Mouse (Mus musculus) CH12.LX (cell line): ENCODE results near the gene Ptchd4.

ENCODE experiments used
- CHD1 ChIP-seq: IDR thresholded peaks from 2 replicates; pipeline ENCODE4 v1.6.1; 2012; ENCODE audit warnings: low read depth, low read length, improper control_type of control experiment, inconsistent platforms
- CTCF ChIP-seq, 2 experiments: IDR thresholded peaks in 1 of 2; conservative IDR thresholded peaks in 1 of 2; 2 replicates each; pipeline ENCODE4 v1.5.1; 2011 to 2012; ENCODE audit warnings: low read depth in 2 of 2, low read length in 2 of 2, improper control_type of control experiment in 1 of 2, inconsistent platforms in 1 of 2, mild to moderate bottlenecking in 1 of 2, moderate library complexity in 1 of 2
- E2F4 ChIP-seq: IDR thresholded peaks from 2 replicates; pipeline ENCODE4 v1.6.1; 2011; ENCODE audit warnings: low read depth, low read length, improper control_type of control experiment; ENCODE audit not compliant: insufficient replicate concordance
- HCFC1 ChIP-seq: IDR thresholded peaks from 2 replicates; pipeline ENCODE4 v1.6.1; 2012; ENCODE audit warnings: low read depth, mild to moderate bottlenecking, inconsistent platforms, low read length, improper control_type of control experiment
- IRF4 ChIP-seq: IDR thresholded peaks from 2 replicates; pipeline ENCODE4 v1.6.1; 2014; ENCODE audit warnings: low read depth, mild to moderate bottlenecking, inconsistent platforms, low read length, improper control_type of control experiment
- MAFK ChIP-seq: IDR thresholded peaks from 2 replicates; pipeline ENCODE4 v1.6.1; 2011; ENCODE audit warnings: low read length, improper control_type of control experiment; ENCODE audit not compliant: insufficient replicate concordance
- POLR2A ChIP-seq: IDR thresholded peaks from 2 replicates; pipeline ENCODE4 v1.6.1; 2011; ENCODE audit warnings: low read depth, mild to moderate bottlenecking, improper control_type of control experiment, low read length
- POLR2AphosphoS2 ChIP-seq: IDR thresholded peaks from 2 replicates; pipeline ENCODE4 v1.6.1; 2011; ENCODE audit warnings: low read depth, low read length, improper control_type of control experiment
- RCOR1 ChIP-seq: conservative IDR thresholded peaks from 2 replicates; pipeline ENCODE4 v1.6.1; 2012; ENCODE audit warnings: low read depth, mild to moderate bottlenecking, inconsistent platforms, low read length, improper control_type of control experiment
- USF1 ChIP-seq: IDR thresholded peaks from 2 replicates; pipeline ENCODE4 v1.6.1; 2014; ENCODE audit warnings: low read depth, mild to moderate bottlenecking, inconsistent platforms, low read length, improper control_type of control experiment
- ZKSCAN1 ChIP-seq: IDR thresholded peaks from 2 replicates; pipeline ENCODE4 v1.6.1; 2012; ENCODE audit warnings: low read depth, inconsistent platforms, low read length, improper control_type of control experiment, borderline replicate concordance

- TF ChIP-seq CHD1 (no peak), CTCF (conservative IDR thresholded peaks at IDR 0.05 in 1 of 2, IDR thresholded peaks at IDR 0.05 in 1 of 2; ENCODE audit: low read depth in 2 of 2, low read length in 2 of 2) (no peak), MAFK (no peak), E2F4 (no peak), USF1 (no peak), POLR2A (no peak), POLR2AphosphoS2 (no peak), ZKSCAN1 (no peak), HCFC1 (no peak), IRF4 (no peak), RCOR1 (no peak)
Observed at GRCm38 (mm10) chr17:42374881-42375280, 59.1 kb downstream of the Ptchd4 start.
